Mouse (Mus musculus) CD4-positive, CD25-positive, alpha-beta regulatory T cell, adult 2 months (primary cell): Measurements from ENCODE around the gene Miga1.

Source experiments
- DNase-seq: peaks from one replicate; pipeline ENCODE4 v3.0.0-alpha.2; 2012; ENCODE audit warnings: low read depth, low spot score

The Miga1 gene

GRCm38 (mm10) chr3:152245273-152245910 is 94.8 kb downstream of the Miga1 start:
- DNase-seq: no peak

GRCm38 (mm10) chr3:152243304-152243703 is 96.9 kb downstream of the Miga1 start:
- no peak for DNase-seq

- DNase-seq: no peak
Measured at GRCm38 (mm10) chr3:152241098-152241497, 99.1 kb downstream of the Miga1 start.

GRCm38 (mm10) chr3:152239592-152239991 is 100.6 kb downstream of the Miga1 start:
- no peak for DNase-seq

- peak; percentile 33 for DNase-seq
Measured at GRCm38 (mm10) chr3:152238836-152239235, 101.4 kb downstream of the Miga1 start.

- DNase-seq: no peak
Measured at GRCm38 (mm10) chr3:152235805-152236204, 104.4 kb downstream of the Miga1 start.

GRCm38 (mm10) chr3:152235238-152235637 is 105.0 kb downstream of the Miga1 start:
- no peak for DNase-seq

GRCm38 (mm10) chr3:152231333-152232100 is 108.7 kb downstream of the Miga1 start:
- DNase-seq: no peak

- DNase-seq: no peak
Measured at GRCm38 (mm10) chr3:152229271-152229670, 110.9 kb downstream of the Miga1 start.

- no peak for DNase-seq
Measured at GRCm38 (mm10) chr3:152228843-152229242, 111.4 kb downstream of the Miga1 start.

- no peak for DNase-seq
Measured at GRCm38 (mm10) chr3:152225906-152226305, 114.3 kb downstream of the Miga1 start.

- DNase-seq: peak; percentile 13
Measured at GRCm38 (mm10) chr3:152224918-152225317, 115.3 kb downstream of the Miga1 start.
